In the genomic region with DNA sequence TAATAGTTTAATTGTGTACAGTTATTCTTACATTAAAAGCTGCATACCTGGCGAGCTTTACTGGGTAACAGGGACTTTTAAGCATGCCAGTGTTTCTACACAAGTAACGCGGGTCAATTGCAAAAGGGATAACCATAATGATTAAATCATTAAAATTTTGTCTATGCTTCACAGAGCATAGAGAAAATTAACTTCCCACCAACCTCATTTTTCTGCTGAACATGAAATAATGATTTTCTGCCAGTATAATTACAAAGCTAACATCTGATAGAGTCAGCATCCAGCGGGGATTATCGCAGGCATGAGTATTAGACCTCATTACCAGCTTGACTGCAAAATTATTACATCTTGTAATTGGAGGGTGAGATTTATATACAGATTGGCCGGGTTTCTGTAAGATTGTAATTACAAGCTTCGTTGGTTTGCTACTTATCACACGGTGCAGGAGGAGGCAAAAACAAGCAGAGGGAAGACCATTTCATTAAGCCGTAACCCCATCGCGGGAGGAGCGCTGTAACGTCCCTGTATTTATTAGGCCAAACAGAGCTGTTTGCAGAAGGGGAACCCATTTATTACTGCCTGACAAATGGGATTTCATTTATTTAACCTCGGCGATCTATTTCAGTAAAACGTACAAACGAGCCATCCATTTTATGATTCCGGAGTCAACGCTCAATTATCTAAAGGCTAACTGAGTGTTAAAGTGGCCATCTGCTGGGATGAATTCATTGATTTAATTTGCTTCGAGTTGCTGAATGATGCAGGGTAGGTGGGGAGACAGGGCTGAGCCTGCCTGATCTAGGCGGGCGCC, we compare ENCODE assay signal across 11 mouse cellular contexts.
A peak's percentile ranks its signal among the peaks of the same experiment; 100 is the strongest.
DNase-seq lines count a peak whose midpoint lies in the region; ATAC-seq and TF ChIP-seq lines count a peak whose summit lies in the region.
"Had no signal": no experiment of that assay in that cellular context is flagged by ENCODE, and none has a peak within 500 bp of the region (broad histone marks: within the 10 kb centered on the region; RNA-seq: fewer than 3 reads in every experiment).

No protein-coding gene starts in this region.

- H3K36me3 ChIP-seq in kidney, postnatal 0 days (ENCODE audit: insufficient read depth, low read length) = no peaks in the 10 kb centered on the region
- H3K36me3 ChIP-seq in hindbrain, embryonic 14.5 days (replicated peaks; ENCODE audit: control insufficient read depth, insufficient read depth) = no peaks in the 10 kb centered on the region
- H3K36me3 ChIP-seq in heart, embryonic 12.5 days = no peaks in the 10 kb centered on the region

- no peak for ATAC-seq in kidney, postnatal 0 days (replicated peaks; ENCODE audit: low FRiP score, low read depth)
- peak; percentile 92 for ATAC-seq in hindbrain, embryonic 14.5 days (ENCODE audit: low FRiP score)
- ATAC-seq in heart, embryonic 12.5 days (ENCODE audit: insufficient number of reproducible peaks, low FRiP score) = no peak

- H3K27ac ChIP-seq in kidney, postnatal 0 days = no peak overlapping the region
- H3K27ac ChIP-seq in cortical plate, adult 2 months (ENCODE audit: insufficient read depth, low read length) = no peak overlapping the region
- H3K27ac ChIP-seq in hindbrain, embryonic 14.5 days = peak overlapping the region; percentile 80
- H3K27ac ChIP-seq in heart, embryonic 12.5 days (ENCODE audit: poor library complexity, severe bottlenecking) = no peak overlapping the region

- no peak for TF ChIP-seq CTCF in kidney, postnatal 0 days (IDR thresholded peaks at IDR 0.05; ENCODE audit: low read depth)
- no peak for TF ChIP-seq CTCF in cortical plate, adult 2 months (IDR thresholded peaks at IDR 0.05; ENCODE audit: extremely low read depth, insufficient read depth, low read length)

- DNase-seq in kidney, postnatal 0 days (ENCODE audit: low spot score) = peak; percentile 13
- no peak for DNase-seq in kidney, postnatal 10 days
- DNase-seq in hindbrain, embryonic 14.5 days (ENCODE audit: low spot score) = peak; percentile 69
- DNase-seq in neural tube, embryonic 10.5 days (ENCODE audit: extremely low spot score, low spot score) = peak; percentile 19
- DNase-seq in gastrocnemius, adult 8-10 months (ENCODE audit: low spot score in 2 of 2) = no peak
- no peak for DNase-seq in cerebellum, adult 9-10 months
- DNase-seq: adrenal gland, adult 2 months; lung, postnatal 36 days; thymus, postnatal 25 days had no signal

- no peak overlapping the region for H3K9ac ChIP-seq in kidney, postnatal 0 days (ENCODE audit: low read depth, low read length)
- peak overlapping the region; percentile 42 for H3K9ac ChIP-seq in hindbrain, embryonic 14.5 days
- no peak overlapping the region for H3K9ac ChIP-seq in heart, embryonic 12.5 days

- WGBS in kidney, postnatal 0 days = 19% methylated on average over 22 of the region's 22 CpGs
- WGBS in hindbrain, embryonic 14.5 days = 25% methylated on average over 22 of the region's 22 CpGs
- 80% methylated on average over 22 of the region's 22 CpGs for WGBS in heart, embryonic 12.5 days

- peaks cover 12% of the 10 kb centered on the region for H3K27me3 ChIP-seq in kidney, postnatal 0 days (ENCODE audit: insufficient read depth, low read length)
- H3K27me3 ChIP-seq in hindbrain, embryonic 14.5 days (ENCODE audit: control insufficient read depth, insufficient read depth, low read length) = peaks cover 17% of the 10 kb centered on the region; the same call in 1 of the 2 replicates
- no peaks in the 10 kb centered on the region for H3K27me3 ChIP-seq in heart, embryonic 12.5 days (replicated peaks)

- H3K4me3 ChIP-seq in kidney, postnatal 0 days (replicated peaks; ENCODE audit: low read depth, low read length) = no peak overlapping the region; the same call in 1 of the 2 replicates
- H3K4me3 ChIP-seq in cortical plate, adult 2 months (ENCODE audit: insufficient read depth, low read length) = peak overlapping the region; percentile 19
- H3K4me3 ChIP-seq in hindbrain, embryonic 14.5 days (replicated peaks; ENCODE audit: low read length) = peak overlapping the region; percentile 19
- H3K4me3 ChIP-seq in heart, embryonic 12.5 days = no peak overlapping the region

- H3K4me1 ChIP-seq in kidney, postnatal 0 days (replicated peaks; ENCODE audit: insufficient read depth, low read length) = no peaks in the 10 kb centered on the region
- H3K4me1 ChIP-seq in cortical plate, adult 2 months (ENCODE audit: control insufficient read depth, insufficient read depth, low read length) = no peaks in the 10 kb centered on the region
- peaks cover 18% of the 10 kb centered on the region; the same call in 1 of the 2 replicates for H3K4me1 ChIP-seq in hindbrain, embryonic 14.5 days (replicated peaks; ENCODE audit: control insufficient read depth, insufficient read depth, low read length)
- no peaks in the 10 kb centered on the region for H3K4me1 ChIP-seq in heart, embryonic 12.5 days (replicated peaks)

- no peak for TF ChIP-seq POLR2A in cortical plate, adult 2 months (IDR thresholded peaks at IDR 0.05; ENCODE audit: extremely low read depth, insufficient read depth, low read length)

- no peaks in the 10 kb centered on the region for H3K9me3 ChIP-seq in kidney, postnatal 0 days (replicated peaks; ENCODE audit: low read length)
- no peaks in the 10 kb centered on the region for H3K9me3 ChIP-seq in hindbrain, embryonic 14.5 days (ENCODE audit: control insufficient read depth, low read length)
- H3K9me3 ChIP-seq in heart, embryonic 12.5 days (replicated peaks) = no peaks in the 10 kb centered on the region

- H3K4me2 ChIP-seq in kidney, postnatal 0 days (ENCODE audit: low read length) = peak overlapping the region; percentile 34
- peak overlapping the region; percentile 51 for H3K4me2 ChIP-seq in hindbrain, embryonic 14.5 days (replicated peaks)
- no peak overlapping the region for H3K4me2 ChIP-seq in heart, embryonic 12.5 days

Comparison
In these comparisons a context has a peak if more than half of its experiments do, and no peak if none do; other contexts are left out.
1. DNase-seq: peak in kidney, postnatal 0 days (single experiment), hindbrain, embryonic 14.5 days (single experiment) and neural tube, embryonic 10.5 days (single experiment); none in kidney, postnatal 10 days (single experiment), gastrocnemius, adult 8-10 months (0 of 2) and cerebellum, adult 9-10 months (single experiment).
2. H3K4me3 ChIP-seq: peak in cortical plate, adult 2 months (single experiment) and hindbrain, embryonic 14.5 days (single experiment); none in kidney, postnatal 0 days (single experiment) and heart, embryonic 12.5 days (single experiment).